Mouse (Mus musculus): ENCODE data around the gene Arid3a. TPM values are rescaled to one million over a fixed set of nuclear protein-coding genes. Genes with fewer than 3 reads are reported as not detected.
"Not testable (repeated sequence)": the region's sequence is repeated elsewhere in the genome, so short reads cannot be mapped to it uniquely, and the experiment has no call there.

The Arid3a gene
- total and polyA plus RNA-seq, 2 experiments from 2014 or later = 3.3 to 9.5 TPM

- peaks cover 16% of the 10 kb centered on the region for H3K36me3 ChIP-seq (ENCODE audit: insufficient read depth, low read length)
- H3K4me3 ChIP-seq (ENCODE audit: low read depth, low read length) = no peak overlapping the region
- no peak for ATAC-seq (ENCODE audit: low FRiP score)
- no peaks in the 10 kb centered on the region for H3K27me3 ChIP-seq (ENCODE audit: insufficient read depth, low read length)
- H3K27ac ChIP-seq (ENCODE audit: low read depth, low read length) = no peak overlapping the region
- WGBS = 70% methylated on average over 9 of the region's 9 CpGs
- DNase-seq (ENCODE audit: low spot score) = no peak
- H3K9me3 ChIP-seq (ENCODE audit: low read length) = no peaks in the 10 kb centered on the region
- TF ChIP-seq CTCF (IDR thresholded peaks at IDR 0.05) = no peak
- no peaks in the 10 kb centered on the region; the same call in 1 of the 2 replicates for H3K4me1 ChIP-seq (ENCODE audit: insufficient read depth, low read length)
- H3K9ac ChIP-seq (replicated peaks; ENCODE audit: low read length, poor library complexity, severe bottlenecking) = peak overlapping the region; percentile 2; the same call in 1 of the 2 replicates
- H3K4me2 ChIP-seq (ENCODE audit: low read depth, low read length, poor library complexity, severe bottlenecking) = no peak overlapping the region
Measured at GRCm38 (mm10) chr10:79955691-79956090, 28.8 kb downstream of the Arid3a start.

- no peak for TF ChIP-seq CTCF (IDR thresholded peaks at IDR 0.05)
- no peaks in the 10 kb centered on the region for H3K27me3 ChIP-seq (ENCODE audit: insufficient read depth, low read length)
- DNase-seq (ENCODE audit: low spot score) = no peak
- peaks cover 4% of the 10 kb centered on the region; the same call in 1 of the 2 replicates for H3K4me1 ChIP-seq (ENCODE audit: insufficient read depth, low read length)
- H3K9me3 ChIP-seq (ENCODE audit: low read length) = no peaks in the 10 kb centered on the region
- peaks cover 7% of the 10 kb centered on the region for H3K36me3 ChIP-seq (ENCODE audit: insufficient read depth, low read length)
- H3K9ac ChIP-seq (replicated peaks; ENCODE audit: low read length, poor library complexity, severe bottlenecking) = no peak overlapping the region
- no peak overlapping the region for H3K27ac ChIP-seq (ENCODE audit: low read depth, low read length)
- H3K4me2 ChIP-seq (ENCODE audit: low read depth, low read length, poor library complexity, severe bottlenecking) = no peak overlapping the region
- 22% methylated on average over 4 of the region's 4 CpGs for WGBS
- no peak overlapping the region for H3K4me3 ChIP-seq (ENCODE audit: low read depth, low read length)
- ATAC-seq (ENCODE audit: low FRiP score) = no peak
Measured at GRCm38 (mm10) chr10:79956643-79957154, 29.9 kb downstream of the Arid3a start.

GRCm38 (mm10) chr10:79958140-79958816, 31.4 kb downstream of the Arid3a start:
- Histone ChIP-seq H3K27me3 (ENCODE audit: insufficient read depth, low read length) (no peaks in the 10 kb centered on the region), H3K4me1 (ENCODE audit: insufficient read depth, low read length) (peaks cover 4% of the 10 kb centered on the region; the same call in 1 of the 2 replicates), H3K9ac (replicated peaks; ENCODE audit: low read length, poor library complexity, severe bottlenecking) (no peak overlapping the region), H3K27ac (ENCODE audit: low read depth, low read length) (no peak overlapping the region), H3K36me3 (ENCODE audit: insufficient read depth, low read length) (peaks cover 1% of the 10 kb centered on the region), H3K4me3 (ENCODE audit: low read depth, low read length) (no peak overlapping the region), H3K4me2 (ENCODE audit: low read depth, low read length, poor library complexity, severe bottlenecking) (no peak overlapping the region), H3K9me3 (ENCODE audit: low read length) (no peaks in the 10 kb centered on the region)
- WGBS = 11% methylated on average over 21 of the region's 21 CpGs
- DNase-seq (ENCODE audit: low spot score) = peak; percentile 55
- ATAC-seq (ENCODE audit: low FRiP score) = no peak
- peak; percentile 78 for TF ChIP-seq CTCF (IDR thresholded peaks at IDR 0.05)

- not testable (repeated sequence) for H3K4me1 ChIP-seq (ENCODE audit: insufficient read depth, low read length)
Measured at GRCm38 (mm10) chr10:79959412-79959811, 32.6 kb downstream of the Arid3a start.

GRCm38 (mm10) chr10:79959847-79960601, 33.2 kb downstream of the Arid3a start, which contains the start of gene Wdr18:
Gene Wdr18 (plus strand): TSS chr10:79960152.
- WGBS = under 1% methylated on average over 61 of the region's 61 CpGs
- peak within 1 kb of the TSS; percentile 83 for H3K4me2 ChIP-seq (ENCODE audit: low read depth, low read length, poor library complexity, severe bottlenecking)
- H3K27me3 ChIP-seq (ENCODE audit: insufficient read depth, low read length) = no peaks in the 10 kb centered on the region
- peak within 1 kb of the TSS; percentile 70 for H3K27ac ChIP-seq (ENCODE audit: low read depth, low read length)
- DNase-seq (ENCODE audit: low spot score) (peak; percentile 99), ATAC-seq (ENCODE audit: low FRiP score) (peak; percentile 94)
- no peaks in the 10 kb centered on the region for H3K9me3 ChIP-seq (ENCODE audit: low read length)
- peaks cover 4% of the 10 kb centered on the region; the same call in 1 of the 2 replicates for H3K4me1 ChIP-seq (ENCODE audit: insufficient read depth, low read length)
- peak within 1 kb of the TSS; percentile 77 for H3K4me3 ChIP-seq (ENCODE audit: low read depth, low read length)
- H3K36me3 ChIP-seq (ENCODE audit: insufficient read depth, low read length) = peaks cover 18% of the 10 kb centered on the region
- H3K9ac ChIP-seq (replicated peaks; ENCODE audit: low read length, poor library complexity, severe bottlenecking) = peak within 1 kb of the TSS; percentile 77
- TF ChIP-seq CTCF (IDR thresholded peaks at IDR 0.05) = peak; percentile 100

More at GRCm38 (mm10) chr10:79959412-79959811, 32.6 kb downstream of the Arid3a start:
- not testable (repeated sequence) for H3K27ac ChIP-seq (ENCODE audit: low read depth, low read length); DNase-seq (ENCODE audit: low spot score); H3K27me3 ChIP-seq (ENCODE audit: insufficient read depth, low read length); ATAC-seq (ENCODE audit: low FRiP score); H3K9me3 ChIP-seq (ENCODE audit: low read length); H3K9ac ChIP-seq (replicated peaks; ENCODE audit: low read length, poor library complexity, severe bottlenecking)
- 34% methylated on average over 10 of the region's 10 CpGs for WGBS
- H3K4me3 ChIP-seq (ENCODE audit: low read depth, low read length) = peak overlapping the region; percentile 77; the same call in 1 of the 2 replicates
- peak overlapping the region; percentile 83 for H3K4me2 ChIP-seq (ENCODE audit: low read depth, low read length, poor library complexity, severe bottlenecking)
- peaks cover 12% of the 10 kb centered on the region for H3K36me3 ChIP-seq (ENCODE audit: insufficient read depth, low read length)
